Mouse (Mus musculus) C2C12 (cell line): ENCODE measurements around the gene Olfr1124. TPM values are rescaled to one million over a fixed set of nuclear protein-coding genes. Genes with fewer than 3 reads are reported as not detected.

Experiments
- H3K27me3 ChIP-seq: one replicate; pipeline ENCODE4 v1.6.1; 2011; ENCODE audit not compliant: control insufficient read depth, insufficient read depth, insufficient read length
- H3K36me3 ChIP-seq: one replicate; pipeline ENCODE4 v1.6.1; 2011; ENCODE audit not compliant: control insufficient read depth, insufficient read depth
- H3K4me3 ChIP-seq: one replicate; pipeline ENCODE4 v1.5.1; 2011; ENCODE audit warnings: mild to moderate bottlenecking, control low read depth; ENCODE audit not compliant: poor library complexity, insufficient read depth, severe bottlenecking
- H3K79me2 ChIP-seq: one replicate; pipeline ENCODE4 v1.6.1; 2011; ENCODE audit not compliant: control insufficient read depth, insufficient read depth
- H3K79me3 ChIP-seq: one replicate; pipeline ENCODE4 v1.6.1; 2011; ENCODE audit warnings: low read depth, control low read depth
- H3ac ChIP-seq: one replicate; pipeline ENCODE3; 2011; ENCODE audit warnings: low read depth; ENCODE audit not compliant: control insufficient read depth, insufficient read length
- CEBPB ChIP-seq: IDR thresholded peaks from one replicate; pipeline ENCODE4 v1.6.1; 2011; ENCODE audit warnings: low read depth, mild to moderate bottlenecking, control low read depth, moderate library complexity
- CTCF ChIP-seq: IDR thresholded peaks from one replicate; pipeline ENCODE4 v1.5.1; 2011; ENCODE audit not compliant: control insufficient read depth, insufficient read depth, insufficient read length
- FOSL1 ChIP-seq: IDR thresholded peaks from one replicate; pipeline ENCODE4 v1.8.0; 2011; ENCODE audit warnings: mild to moderate bottlenecking, low read length; ENCODE audit not compliant: poor library complexity, insufficient read depth, severe bottlenecking
- MAX ChIP-seq: IDR thresholded peaks from one replicate; pipeline ENCODE4 v1.6.1; 2011; ENCODE audit warnings: mild to moderate bottlenecking, control low read depth
- MYOD1 ChIP-seq: IDR thresholded peaks from one replicate; pipeline ENCODE4 v1.6.1; 2011; ENCODE audit warnings: low read depth; ENCODE audit not compliant: control insufficient read depth, insufficient read length
- MYOG ChIP-seq: IDR thresholded peaks from one replicate; pipeline ENCODE4 v1.6.1; 2011; ENCODE audit not compliant: control insufficient read depth, insufficient read length; ENCODE audit errors: extremely low read depth
- USF1 ChIP-seq: IDR thresholded peaks from one replicate; pipeline ENCODE4 v1.6.1; 2011; ENCODE audit warnings: low read depth, mild to moderate bottlenecking, control low read depth, moderate library complexity
- polyA plus RNA-seq: library from polyadenylated mRNA; unstranded; fragments of >200 nt; fragmentation: generic; extraction: Trizol; gene quantifications from one replicate; pipeline ENCODE4 v1.2.1, GENCODE M21; 2012; ENCODE audit warnings: missing spikeins

Olfr1124 gene
- polyA plus RNA-seq, 1 experiment: not detected

GRCm38 (mm10) chr2:87453662-87454061, 23.6 kb downstream of the Olfr1124 start, which contains the start of gene Olfr1126:
Gene Olfr1126 (plus strand): TSS chr2:87453962.
- no peak within 1 kb of the TSS for H3K4me3 ChIP-seq
- no peak within 1 kb of the TSS for H3ac ChIP-seq
- H3K27me3 ChIP-seq: no peaks in the 10 kb centered on the region
- TF ChIP-seq CEBPB (no peak), MYOD1 (no peak)
- H3K79me3 ChIP-seq: no peaks in the 10 kb centered on the region
- no peaks in the 10 kb centered on the region for H3K36me3 ChIP-seq
- no peaks in the 10 kb centered on the region for H3K79me2 ChIP-seq

- Histone ChIP-seq H3K27me3 (no peaks in the 10 kb centered on the region), H3K79me2 (no peaks in the 10 kb centered on the region), H3ac (no peak overlapping the region), H3K36me3 (no peaks in the 10 kb centered on the region), H3K4me3 (no peak overlapping the region), H3K79me3 (no peaks in the 10 kb centered on the region)
- TF ChIP-seq MYOD1: no peak
- no peak for TF ChIP-seq FOSL1
- TF ChIP-seq MYOG: no peak
- TF ChIP-seq USF1: no peak
- no peak for TF ChIP-seq CTCF
- TF ChIP-seq MAX: no peak
- no peak for TF ChIP-seq CEBPB
Measured at GRCm38 (mm10) chr2:87461769-87462168, 31.7 kb downstream of the Olfr1124 start.

GRCm38 (mm10) chr2:87480207-87480606, 50.1 kb downstream of the Olfr1124 start:
- Histone ChIP-seq H3ac (no peak overlapping the region), H3K27me3 (no peaks in the 10 kb centered on the region)
- TF ChIP-seq MYOG (no peak), MAX (no peak)

GRCm38 (mm10) chr2:87481158-87481557, 51.1 kb downstream of the Olfr1124 start:
- Histone ChIP-seq H3K27me3 (no peaks in the 10 kb centered on the region), H3K4me3 (no peak overlapping the region), H3K79me2 (no peaks in the 10 kb centered on the region), H3K79me3 (no peaks in the 10 kb centered on the region), H3K36me3 (no peaks in the 10 kb centered on the region), H3ac (no peak overlapping the region)
- no peak for TF ChIP-seq MYOG
- TF ChIP-seq USF1: no peak
- TF ChIP-seq CEBPB: no peak
- TF ChIP-seq CTCF: no peak
- TF ChIP-seq MYOD1: no peak
- no peak for TF ChIP-seq MAX
- TF ChIP-seq FOSL1: no peak

More at GRCm38 (mm10) chr2:87480207-87480606, 50.1 kb downstream of the Olfr1124 start:
- Histone ChIP-seq H3K4me3 (no peak overlapping the region), H3K79me3 (no peaks in the 10 kb centered on the region), H3K79me2 (no peaks in the 10 kb centered on the region), H3K36me3 (no peaks in the 10 kb centered on the region)

GRCm38 (mm10) chr2:87482276-87482675, 52.2 kb downstream of the Olfr1124 start:
- TF ChIP-seq CEBPB (no peak), FOSL1 (no peak), MYOD1 (no peak), CTCF (no peak), MAX (no peak)
- no peaks in the 10 kb centered on the region for H3K36me3 ChIP-seq
- no peak overlapping the region for H3ac ChIP-seq
- no peak overlapping the region for H3K4me3 ChIP-seq
- no peaks in the 10 kb centered on the region for H3K79me3 ChIP-seq
- H3K27me3 ChIP-seq: no peaks in the 10 kb centered on the region
- no peaks in the 10 kb centered on the region for H3K79me2 ChIP-seq

Other genes starting within 250 kb of the Olfr1124 start
- not detected for gene Olfr1112, start 242.5 kb upstream of the Olfr1124 start, polyA plus RNA-seq
- not detected for gene Olfr1113, start 221.3 kb upstream of the Olfr1124 start, polyA plus RNA-seq
- not detected for gene Olfr1115, start 182.3 kb upstream of the Olfr1124 start, polyA plus RNA-seq
- not detected for gene Olfr1116, start 162.7 kb upstream of the Olfr1124 start, polyA plus RNA-seq
- gene Olfr1118, start 122.7 kb upstream of the Olfr1124 start, polyA plus RNA-seq: not detected
- gene Olfr1120, start 75.5 kb upstream of the Olfr1124 start, polyA plus RNA-seq: not detected
- gene Olfr1121, start 60.4 kb upstream of the Olfr1124 start, polyA plus RNA-seq: not detected
- gene Olfr1122, start 44.4 kb upstream of the Olfr1124 start, polyA plus RNA-seq: not detected
- gene Olfr1123, start 13.6 kb upstream of the Olfr1124 start, polyA plus RNA-seq: not detected
- gene Olfr1126, start 23.7 kb downstream of the Olfr1124 start, polyA plus RNA-seq: not detected
- not detected for gene Pramel7, start 66.8 kb downstream of the Olfr1124 start, polyA plus RNA-seq
- gene Pramel6, start 76.3 kb downstream of the Olfr1124 start, polyA plus RNA-seq: not detected
- gene Olfr153, start 101.5 kb downstream of the Olfr1124 start, polyA plus RNA-seq: not detected
- gene Olfr1128, start 115.3 kb downstream of the Olfr1124 start, polyA plus RNA-seq: not detected
- not detected for gene Olfr1129, start 143.6 kb downstream of the Olfr1124 start, polyA plus RNA-seq
- not detected for gene Olfr1130, start 175.9 kb downstream of the Olfr1124 start, polyA plus RNA-seq
- not detected for gene Olfr1131, start 196.8 kb downstream of the Olfr1124 start, polyA plus RNA-seq
- gene Olfr1132, start 207.3 kb downstream of the Olfr1124 start, polyA plus RNA-seq: not detected
- gene Olfr1133, start 217.1 kb downstream of the Olfr1124 start, polyA plus RNA-seq: not detected
- not detected for gene Olfr1134, start 228.2 kb downstream of the Olfr1124 start, polyA plus RNA-seq
- gene Olfr1135, start 243.4 kb downstream of the Olfr1124 start, polyA plus RNA-seq: not detected